Mouse (Mus musculus) bone marrow, adult 2 months (tissue): Measurements from ENCODE around the gene C2cd4a.

Source experiments
- CTCF ChIP-seq: fragments of 200-500 bp; IDR thresholded peaks from 2 replicates; pipeline ENCODE4 v1.5.1; 2011; ENCODE audit warnings: low read length, control low read depth; ENCODE audit not compliant: control insufficient read depth, insufficient read depth
- POLR2A ChIP-seq: fragments of 200-500 bp; IDR thresholded peaks from 2 replicates; pipeline ENCODE4 v1.6.1; 2011; ENCODE audit warnings: low read depth, mild to moderate bottlenecking, control low read depth, low read length, borderline replicate concordance; ENCODE audit not compliant: control insufficient read depth

DNA sequence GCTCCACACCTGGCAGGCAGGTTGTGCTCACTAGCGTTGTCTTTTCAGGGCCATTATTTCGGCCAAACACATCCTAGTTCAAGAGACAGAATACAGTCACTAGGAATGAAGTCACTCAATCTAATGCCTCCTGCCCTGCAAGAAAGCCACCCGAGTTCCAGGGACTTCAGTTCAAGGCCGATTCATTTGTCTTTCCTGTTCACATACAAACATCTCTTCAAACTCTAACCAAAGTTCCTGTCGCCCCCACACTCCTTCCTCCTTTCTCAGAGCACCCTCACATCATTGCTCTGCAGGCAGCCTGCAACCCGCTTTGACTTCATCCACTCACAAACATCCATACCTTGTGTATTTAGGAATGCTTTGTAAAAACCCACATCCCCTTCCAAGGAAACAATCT is 38.6 kb downstream of the C2cd4a start:
- no peak for TF ChIP-seq CTCF
- TF ChIP-seq POLR2A: no peak
